Comparison of ENCODE assay signal across 17 mouse cellular contexts in genomic region chr11:23856723-23857112, GRCm38 (mm10). TPM values are rescaled to one million over a fixed set of nuclear protein-coding genes. Genes with fewer than 3 reads are reported as not detected.
DNase-seq lines count a peak whose midpoint lies in the region; ATAC-seq and TF ChIP-seq lines count a peak whose summit lies in the region.
"Had no signal": no experiment of that assay in that cellular context is flagged by ENCODE, and none has a peak within 500 bp of the region (broad histone marks: within the 10 kb centered on the region; RNA-seq: fewer than 3 reads in every experiment).

No protein-coding gene starts in this region.

- H3K4me2 ChIP-seq in liver, postnatal 0 days (ENCODE audit: low read depth, low read length) = no peak overlapping the region
- no peak overlapping the region for H3K4me2 ChIP-seq in liver, embryonic 12.5 days
- H3K4me2 ChIP-seq in intestine, postnatal 0 days (replicated peaks; ENCODE audit: low read depth) = no peak overlapping the region
- H3K4me2 ChIP-seq: embryonic facial prominence, embryonic 13.5 days; forebrain, embryonic 12.5 days; heart, embryonic 12.5 days had no signal

- ATAC-seq in liver, postnatal 0 days = peak; percentile 55; the same call in 1 of the 2 replicates
- no peak for ATAC-seq in liver, embryonic 12.5 days
- peak; percentile 37; the same call in 1 of the 2 replicates for ATAC-seq in intestine, postnatal 0 days

- no peak for TF ChIP-seq EP300 in liver, postnatal 0 days (IDR thresholded peaks at IDR 0.05; ENCODE audit: low read depth)

- intact Hi-C loops in heart, postnatal 25 days (cut with DNase I) = loop anchor here (10.0 kb wide), 2 partner anchors 98 to 182 kb away; no protein-coding TSS in a partner anchor

- no peaks in the 10 kb centered on the region for H3K4me1 ChIP-seq in liver, postnatal 0 days (ENCODE audit: insufficient read depth)
- H3K4me1 ChIP-seq in liver, embryonic 12.5 days = no peaks in the 10 kb centered on the region
- H3K4me1 ChIP-seq in intestine, postnatal 0 days (replicated peaks; ENCODE audit: control insufficient read depth, insufficient read depth, low read length) = 0 out of 2 replicates have a peak, but pooled peaks cover 2% of the 10 kb centered on the region
- H3K4me1 ChIP-seq: embryonic facial prominence, embryonic 13.5 days; forebrain, embryonic 12.5 days; heart, embryonic 12.5 days had no signal

- 81% methylated on average over 4 of the region's 4 CpGs for WGBS in liver, postnatal 0 days (ENCODE audit: insufficient replicate concordance)
- WGBS in liver, embryonic 12.5 days (ENCODE audit: insufficient replicate concordance) = 75% methylated on average over 4 of the region's 4 CpGs
- WGBS in intestine, postnatal 0 days = 68% methylated on average over 4 of the region's 4 CpGs

- H3K36me3 ChIP-seq in liver, postnatal 0 days (replicated peaks; ENCODE audit: insufficient read depth, low read length) = peaks cover 23% of the 10 kb centered on the region
- H3K36me3 ChIP-seq in liver, embryonic 12.5 days = peaks cover 48% of the 10 kb centered on the region
- H3K36me3 ChIP-seq in intestine, postnatal 0 days (ENCODE audit: control insufficient read depth, insufficient read depth) = peaks cover 30% of the 10 kb centered on the region

- H3K4me3 ChIP-seq in liver, postnatal 0 days (ENCODE audit: low read depth, low read length) = no peak overlapping the region
- no peak overlapping the region for H3K4me3 ChIP-seq in liver, embryonic 12.5 days
- no peak overlapping the region for H3K4me3 ChIP-seq in intestine, postnatal 0 days (ENCODE audit: low read depth, low read length)
- H3K4me3 ChIP-seq: embryonic facial prominence, embryonic 13.5 days; forebrain, embryonic 12.5 days; heart, embryonic 12.5 days had no signal

- no peaks in the 10 kb centered on the region for H3K9me3 ChIP-seq in liver, postnatal 0 days (ENCODE audit: low read length)
- H3K9me3 ChIP-seq in liver, embryonic 12.5 days (replicated peaks) = no peaks in the 10 kb centered on the region
- H3K9me3 ChIP-seq in intestine, postnatal 0 days (ENCODE audit: control insufficient read depth) = no peaks in the 10 kb centered on the region
- H3K9me3 ChIP-seq: embryonic facial prominence, embryonic 13.5 days; forebrain, embryonic 12.5 days; heart, embryonic 12.5 days had no signal

- H3K27me3 ChIP-seq in liver, postnatal 0 days (ENCODE audit: insufficient read depth, low read length) = no peaks in the 10 kb centered on the region
- H3K27me3 ChIP-seq in liver, embryonic 12.5 days (replicated peaks) = no peaks in the 10 kb centered on the region
- H3K27me3 ChIP-seq in intestine, postnatal 0 days (replicated peaks; ENCODE audit: control insufficient read depth, insufficient read depth, low read length) = no peaks in the 10 kb centered on the region
- H3K27me3 ChIP-seq: embryonic facial prominence, embryonic 13.5 days; forebrain, embryonic 12.5 days; heart, embryonic 12.5 days had no signal

- H3K9ac ChIP-seq in liver, postnatal 0 days (replicated peaks) = no peak overlapping the region
- no peak overlapping the region for H3K9ac ChIP-seq in liver, embryonic 12.5 days
- H3K9ac ChIP-seq in intestine, postnatal 0 days (ENCODE audit: low read depth, low read length) = no peak overlapping the region
- H3K9ac ChIP-seq: embryonic facial prominence, embryonic 13.5 days; forebrain, embryonic 12.5 days; heart, embryonic 12.5 days had no signal

- DNase-seq in heart, adult 11 months = peak; percentile 73
- no peak for DNase-seq in heart, postnatal 25 days (ENCODE audit: low spot score)
- DNase-seq in liver, postnatal 0 days = no peak
- peak; percentile 25 for DNase-seq in thymus, postnatal 14 days
- DNase-seq in thymus, postnatal 0 days (ENCODE audit: low spot score) = no peak
- no peak for DNase-seq in lung, postnatal 10 days
- DNase-seq: adrenal gland, postnatal 10 days; cerebellum, adult 11 months; cerebellum, adult 8-10 months; cerebellum, postnatal 36 days; gastrocnemius, postnatal 10 days; heart, postnatal 36 days had no signal

- no peak overlapping the region for H3K27ac ChIP-seq in liver, postnatal 0 days (ENCODE audit: low read depth)
- H3K27ac ChIP-seq in liver, embryonic 12.5 days = no peak overlapping the region
- H3K27ac ChIP-seq in intestine, postnatal 0 days (ENCODE audit: low read depth, low read length) = no peak overlapping the region
- H3K27ac ChIP-seq: embryonic facial prominence, embryonic 13.5 days; forebrain, embryonic 12.5 days had no signal

- TF ChIP-seq CTCF in liver, postnatal 0 days (IDR thresholded peaks at IDR 0.05; ENCODE audit: low read depth) = no peak
- no peak for TF ChIP-seq CTCF in intestine, postnatal 0 days (IDR thresholded peaks at IDR 0.05; ENCODE audit: low read depth)

RNA-seq across cellular contexts. Expression of gene Papolg, which starts 38.3 kb away (rescaled TPM):
- total RNA-seq in heart, postnatal 25 days (2021) = 1 to 10 TPM; 7.9 to 8.6 TPM
- polyA plus RNA-seq in liver, postnatal 0 days (2015; fragmentation: Nextera tagmentation; extraction: Ambion mirVana) = 2.3 and 2.5 TPM in 2 replicates
- 7.0 and 7.5 TPM in 2 replicates for polyA plus RNA-seq in liver, embryonic 12.5 days (2016; fragmentation: Nextera tagmentation; extraction: Ambion mirVana)
- polyA plus RNA-seq in thymus, postnatal 0 days (2015; fragmentation: Nextera tagmentation; extraction: Ambion mirVana) = 17.1 and 19.0 TPM in 2 replicates
- polyA plus RNA-seq in intestine, postnatal 0 days (2015; fragmentation: Nextera tagmentation; extraction: Ambion mirVana) = 4.0 and 4.5 TPM in 2 replicates

Comparison
In these comparisons a context has a peak if more than half of its experiments do, and no peak if none do; other contexts are left out.
1. DNase-seq: peak in heart, adult 11 months (single experiment) and thymus, postnatal 14 days (single experiment); none in heart, postnatal 25 days (single experiment), liver, postnatal 0 days (single experiment), thymus, postnatal 0 days (single experiment) and lung, postnatal 10 days (single experiment).